Mouse (Mus musculus) embryonic facial prominence, embryonic 13.5 days (tissue): ENCODE measurements around the gene Nedd4. TPM values are rescaled to one million over a fixed set of nuclear protein-coding genes. Genes with fewer than 3 reads are reported as not detected.
A peak's percentile ranks its signal among the peaks of the same experiment; 100 is the strongest.

Experiments used
- ATAC-seq: fragments of 200-750 bp; cut with Nextera tagmentation; 2 replicates; pipeline ENCODE4 v1.8.0; 2017; ENCODE audit warnings: low read depth; ENCODE audit not compliant: insufficient number of reproducible peaks, insufficient read depth, low FRiP score, low TSS enrichment
- H3K27ac ChIP-seq: fragments of 300-500 bp; sonication (generic); 2 replicates; pipeline ENCODE4 v1.5.1; 2015; ENCODE audit warnings: moderate library complexity, mild to moderate bottlenecking, inconsistent platforms
- H3K27me3 ChIP-seq: fragments of 300-500 bp; sonication (generic); 2 replicates; pipeline ENCODE4 v1.6.1; 2015; ENCODE audit warnings: mild to moderate bottlenecking, inconsistent platforms
- H3K36me3 ChIP-seq: fragments of 300-500 bp; sonication (generic); 2 replicates; pipeline ENCODE4 v1.6.1; 2015; ENCODE audit warnings: mild to moderate bottlenecking, inconsistent platforms
- H3K4me1 ChIP-seq: fragments of 300-500 bp; sonication (generic); 2 replicates; pipeline ENCODE4 v1.6.1; 2015; ENCODE audit warnings: inconsistent platforms
- H3K4me2 ChIP-seq: fragments of 300-500 bp; sonication (generic); 2 replicates; pipeline ENCODE4 v1.6.1; 2015; ENCODE audit warnings: moderate library complexity, mild to moderate bottlenecking, inconsistent platforms
- H3K4me3 ChIP-seq: fragments of 300-500 bp; sonication (generic); 2 replicates; pipeline ENCODE4 v1.5.1; 2015; ENCODE audit warnings: mild to moderate bottlenecking, inconsistent platforms
- H3K9ac ChIP-seq: fragments of 300-500 bp; sonication (generic); 2 replicates; pipeline ENCODE4 v1.6.1; 2015; ENCODE audit warnings: mild to moderate bottlenecking, inconsistent platforms
- H3K9me3 ChIP-seq: fragments of 300-500 bp; sonication (generic); 2 replicates; pipeline ENCODE4 v1.6.1; 2016; ENCODE audit warnings: inconsistent platforms
- WGBS: fragments of 180-500 bp; shearing (Covaris S2); methylation state at CpG from one replicate; pipeline ENCODE4 v1.1.7; 2015; ENCODE audit warnings: mixed read lengths; 5-methylcytosine and 5-hydroxymethylcytosine counted together
- polyA plus RNA-seq: library from polyadenylated mRNA; unstranded; fragments of >200 nt; fragmentation: Nextera tagmentation; extraction: Ambion mirVana; gene quantifications from 2 replicates; pipeline ENCODE4 v1.2.1, GENCODE M21; 2015

Nedd4 gene
- polyA plus RNA-seq, 1 experiment from 2014 or later = 659 TPM

- Histone ChIP-seq H3K27me3 (no peaks in the 10 kb centered on the region), H3K4me2 (no peak overlapping the region), H3K27ac (no peak overlapping the region), H3K9ac (no peak overlapping the region), H3K4me1 (peaks cover 32% of the 10 kb centered on the region), H3K9me3 (no peaks in the 10 kb centered on the region), H3K4me3 (no peak overlapping the region), H3K36me3 (no peaks in the 10 kb centered on the region)
- ATAC-seq = no peak
- 33% methylated on average over 11 of the region's 11 CpGs for WGBS
These were observed 116.9 kb downstream of the Nedd4 start for GRCm38 (mm10) chr9:72779004-72779403.

- Histone ChIP-seq H3K9me3 (no peaks in the 10 kb centered on the region), H3K36me3 (no peaks in the 10 kb centered on the region), H3K4me3 (no peak overlapping the region), H3K4me1 (peaks cover 32% of the 10 kb centered on the region), H3K9ac (no peak overlapping the region), H3K4me2 (no peak overlapping the region), H3K27ac (peak overlapping the region; percentile 33; the same call in 1 of the 2 replicates), H3K27me3 (no peaks in the 10 kb centered on the region)
- 11% methylated on average over 4 of the region's 4 CpGs for WGBS
- ATAC-seq = no peak
These were observed 117.6 kb downstream of the Nedd4 start for GRCm38 (mm10) chr9:72779733-72780132.

GRCm38 (mm10) chr9:72780694-72781093, 118.5 kb downstream of the Nedd4 start:
- no peak for ATAC-seq
- Histone ChIP-seq H3K4me3 (no peak overlapping the region), H3K9ac (no peak overlapping the region), H3K4me2 (no peak overlapping the region), H3K4me1 (peaks cover 32% of the 10 kb centered on the region), H3K27me3 (no peaks in the 10 kb centered on the region), H3K9me3 (no peaks in the 10 kb centered on the region), H3K36me3 (no peaks in the 10 kb centered on the region), H3K27ac (peak overlapping the region; percentile 33; the same call in 1 of the 2 replicates)
- WGBS = 44% methylated on average over 5 of the region's 5 CpGs

GRCm38 (mm10) chr9:72781466-72781865, 119.3 kb downstream of the Nedd4 start:
- WGBS = 40% methylated on average over 4 of the region's 4 CpGs
- no peak overlapping the region for H3K27ac ChIP-seq

GRCm38 (mm10) chr9:72782121-72782520, 120.0 kb downstream of the Nedd4 start:
- WGBS = 29% methylated on average over 8 of the region's 8 CpGs
- H3K27ac ChIP-seq = no peak overlapping the region
- ATAC-seq = no peak
- peaks cover 32% of the 10 kb centered on the region for H3K4me1 ChIP-seq
- 0 out of 2 replicates have a peak overlapping the region, but pooled peaks have one; percentile 3 for H3K4me2 ChIP-seq
- no peak overlapping the region for H3K9ac ChIP-seq
- H3K9me3 ChIP-seq = no peaks in the 10 kb centered on the region
- no peak overlapping the region for H3K4me3 ChIP-seq
- H3K36me3 ChIP-seq = no peaks in the 10 kb centered on the region
- no peaks in the 10 kb centered on the region for H3K27me3 ChIP-seq

More at GRCm38 (mm10) chr9:72781466-72781865, 119.3 kb downstream of the Nedd4 start:
- no peak for ATAC-seq
- H3K36me3 ChIP-seq = no peaks in the 10 kb centered on the region
- H3K9me3 ChIP-seq = no peaks in the 10 kb centered on the region
- H3K4me3 ChIP-seq = no peak overlapping the region
- no peak overlapping the region for H3K9ac ChIP-seq
- H3K4me1 ChIP-seq = peaks cover 32% of the 10 kb centered on the region
- H3K27me3 ChIP-seq = no peaks in the 10 kb centered on the region
- H3K4me2 ChIP-seq = no peak overlapping the region

GRCm38 (mm10) chr9:72787732-72788131, 125.6 kb downstream of the Nedd4 start:
- no peaks in the 10 kb centered on the region for H3K27me3 ChIP-seq
- no peak overlapping the region for H3K9ac ChIP-seq
- H3K27ac ChIP-seq = no peak overlapping the region
- H3K4me1 ChIP-seq = peaks cover 20% of the 10 kb centered on the region
- no peaks in the 10 kb centered on the region for H3K9me3 ChIP-seq
- H3K4me3 ChIP-seq = no peak overlapping the region
- H3K36me3 ChIP-seq = no peaks in the 10 kb centered on the region
- H3K4me2 ChIP-seq = no peak overlapping the region
- 84% methylated on average over 1 of the region's 1 CpGs for WGBS
- ATAC-seq = no peak

GRCm38 (mm10) chr9:72790530-72791212, 128.5 kb downstream of the Nedd4 start:
- peak; percentile 69; the same call in 1 of the 2 replicates for ATAC-seq
- H3K4me2 ChIP-seq = peak overlapping the region; percentile 53
- H3K27ac ChIP-seq = peak overlapping the region; percentile 83

GRCm38 (mm10) chr9:72791213-72791582, 129.1 kb downstream of the Nedd4 start:
- peaks cover 20% of the 10 kb centered on the region for H3K4me1 ChIP-seq
- ATAC-seq = peak; percentile 33; the same call in 1 of the 2 replicates
- H3K27me3 ChIP-seq = no peaks in the 10 kb centered on the region
- peak overlapping the region; percentile 83 for H3K27ac ChIP-seq
- no peaks in the 10 kb centered on the region for H3K9me3 ChIP-seq
- H3K9ac ChIP-seq = no peak overlapping the region
- 16% methylated on average over 10 of the region's 10 CpGs for WGBS
- H3K4me3 ChIP-seq = no peak overlapping the region
- H3K4me2 ChIP-seq = peak overlapping the region; percentile 53
- H3K36me3 ChIP-seq = no peaks in the 10 kb centered on the region

More at GRCm38 (mm10) chr9:72790530-72791212, 128.5 kb downstream of the Nedd4 start:
- Histone ChIP-seq H3K9ac (no peak overlapping the region), H3K36me3 (no peaks in the 10 kb centered on the region), H3K9me3 (no peaks in the 10 kb centered on the region), H3K27me3 (no peaks in the 10 kb centered on the region), H3K4me3 (peak overlapping the region; percentile 10; the same call in 1 of the 2 replicates), H3K4me1 (peaks cover 20% of the 10 kb centered on the region)
- 23% methylated on average over 14 of the region's 14 CpGs for WGBS

GRCm38 (mm10) chr9:72791681-72792080, 129.5 kb downstream of the Nedd4 start:
- Histone ChIP-seq H3K4me3 (no peak overlapping the region), H3K27ac (peak overlapping the region; percentile 7; the same call in 1 of the 2 replicates), H3K4me1 (peaks cover 20% of the 10 kb centered on the region), H3K4me2 (peak overlapping the region; percentile 53), H3K27me3 (no peaks in the 10 kb centered on the region), H3K36me3 (no peaks in the 10 kb centered on the region), H3K9me3 (no peaks in the 10 kb centered on the region), H3K9ac (no peak overlapping the region)
- WGBS = 4% methylated on average over 6 of the region's 6 CpGs
- ATAC-seq = no peak

GRCm38 (mm10) chr9:72795243-72795642, 133.1 kb downstream of the Nedd4 start:
- no peaks in the 10 kb centered on the region for H3K36me3 ChIP-seq
- ATAC-seq = no peak
- peaks cover 18% of the 10 kb centered on the region for H3K4me1 ChIP-seq
- H3K9me3 ChIP-seq = no peaks in the 10 kb centered on the region
- no peak overlapping the region for H3K4me2 ChIP-seq
- H3K4me3 ChIP-seq = no peak overlapping the region
- no peak overlapping the region for H3K9ac ChIP-seq
- no peaks in the 10 kb centered on the region for H3K27me3 ChIP-seq
- H3K27ac ChIP-seq = no peak overlapping the region
- 82% methylated on average over 3 of the region's 3 CpGs for WGBS

- H3K27ac ChIP-seq = no peak overlapping the region
- no peak for ATAC-seq
- no peak overlapping the region for H3K4me3 ChIP-seq
- H3K9ac ChIP-seq = no peak overlapping the region
- H3K4me1 ChIP-seq = no peaks in the 10 kb centered on the region
- H3K27me3 ChIP-seq = no peaks in the 10 kb centered on the region
- H3K36me3 ChIP-seq = no peaks in the 10 kb centered on the region
- WGBS = 56% methylated on average over 9 of the region's 9 CpGs
- H3K4me2 ChIP-seq = no peak overlapping the region
- no peaks in the 10 kb centered on the region for H3K9me3 ChIP-seq
These were observed 135.0 kb downstream of the Nedd4 start for GRCm38 (mm10) chr9:72797136-72797621.
